In genomic region chr4:45765565-45766201, GRCm38 (mm10) we compare ENCODE assay signal across 8 mouse cellular contexts. TPM values are rescaled to one million over a fixed set of nuclear protein-coding genes. Genes with fewer than 3 reads are reported as not detected.
DNase-seq lines count a peak whose midpoint lies in the region; ATAC-seq and TF ChIP-seq lines count a peak whose summit lies in the region.

No protein-coding gene starts in this region.

- H3K9ac ChIP-seq in heart, postnatal 0 days (replicated peaks; ENCODE audit: low read depth, low read length) = no peak overlapping the region; the same call in 1 of the 2 replicates
- H3K9ac ChIP-seq in neural tube, embryonic 13.5 days = peak overlapping the region; percentile 60

- no peaks in the 10 kb centered on the region for H3K9me3 ChIP-seq in heart, postnatal 0 days (replicated peaks; ENCODE audit: control insufficient read depth, low read length)
- H3K9me3 ChIP-seq in neural tube, embryonic 13.5 days = no peaks in the 10 kb centered on the region

- H3K4me2 ChIP-seq in heart, postnatal 0 days (ENCODE audit: low read depth, low read length) = peak overlapping the region; percentile 4; the same call in 1 of the 2 replicates
- H3K4me2 ChIP-seq in neural tube, embryonic 13.5 days = peak overlapping the region; percentile 47

- no peak for DNase-seq in heart, postnatal 0 days (ENCODE audit: low spot score)
- no peak for DNase-seq in heart, adult 9 months (ENCODE audit: low spot score in 2 of 2)
- peak; percentile 68 for DNase-seq in embryo, embryonic 9.5 days (ENCODE audit: extremely low spot score)
- DNase-seq in induced T-regulatory cell, adult 2 months (ENCODE audit: low read depth) = peak; percentile 4
- no peak for DNase-seq in layer of hippocampus, postnatal 36 days
- DNase-seq in spleen, adult 12 weeks (ENCODE audit: low spot score) = no peak
- no peak for DNase-seq in adrenal gland, postnatal 14 days

- no peak for ATAC-seq in heart, postnatal 0 days (ENCODE audit: insufficient read depth, low read depth)
- ATAC-seq in neural tube, embryonic 13.5 days (ENCODE audit: low read depth) = peak; percentile 28; the same call in 1 of the 2 replicates

- peaks cover 48% of the 10 kb centered on the region for H3K4me1 ChIP-seq in heart, postnatal 0 days (ENCODE audit: control insufficient read depth, insufficient read depth)
- H3K4me1 ChIP-seq in neural tube, embryonic 13.5 days (replicated peaks) = peaks cover 70% of the 10 kb centered on the region

- WGBS in heart, postnatal 0 days = 21% methylated on average over 15 of the region's 18 CpGs
- 1% methylated on average over 13 of the region's 18 CpGs for WGBS in neural tube, embryonic 13.5 days

- H3K27ac ChIP-seq in heart, postnatal 0 days (ENCODE audit: low read depth) = no peak overlapping the region
- peak overlapping the region; percentile 89 for H3K27ac ChIP-seq in neural tube, embryonic 13.5 days (replicated peaks)

- H3K27me3 ChIP-seq in heart, postnatal 0 days (ENCODE audit: control insufficient read depth, insufficient read depth, low read length) = no peaks in the 10 kb centered on the region
- peaks cover 21% of the 10 kb centered on the region for H3K27me3 ChIP-seq in neural tube, embryonic 13.5 days

- no peaks in the 10 kb centered on the region for H3K36me3 ChIP-seq in heart, postnatal 0 days (replicated peaks; ENCODE audit: control insufficient read depth, insufficient read depth, low read length)
- H3K36me3 ChIP-seq in neural tube, embryonic 13.5 days = no peaks in the 10 kb centered on the region

- no peak overlapping the region for H3K4me3 ChIP-seq in heart, postnatal 0 days (ENCODE audit: low read depth, low read length)
- no peak overlapping the region for H3K4me3 ChIP-seq in neural tube, embryonic 13.5 days

- no peak for TF ChIP-seq EP300 in heart, postnatal 0 days (IDR thresholded peaks at IDR 0.05; ENCODE audit: low read depth)

- TF ChIP-seq CTCF in heart, postnatal 0 days (IDR thresholded peaks at IDR 0.05; ENCODE audit: low read depth) = no peak

RNA-seq across cellular contexts. Expression of gene Aldh1b1, which starts 33.1 kb away (rescaled TPM):
- 238 and 284 TPM in 2 replicates for total RNA-seq in heart, postnatal 0 days (2014; rRNA removed; ENCODE audit: low replicate concordance)
- 200 and 211 TPM in 2 replicates for polyA plus RNA-seq in heart, postnatal 0 days (2015; fragmentation: Nextera tagmentation; extraction: Ambion mirVana)
- polyA plus RNA-seq in neural tube, embryonic 13.5 days (2015; fragmentation: Nextera tagmentation; extraction: Ambion mirVana) = 14.8 and 16.5 TPM in 2 replicates
- total RNA-seq in layer of hippocampus, postnatal 36 days (2021) = 1 to 10 TPM; 8.1 to 8.7 TPM
- total RNA-seq in adrenal gland, postnatal 14 days (2021) = 10.2 and 34.6 TPM in 2 replicates

Comparison
In these comparisons a context has a peak if more than half of its experiments do, and no peak if none do; other contexts are left out.
1. DNase-seq: peak in embryo, embryonic 9.5 days (single experiment) and induced T-regulatory cell, adult 2 months (single experiment); none in heart, postnatal 0 days (single experiment), heart, adult 9 months (0 of 2), layer of hippocampus, postnatal 36 days (0 of 2), spleen, adult 12 weeks (single experiment) and adrenal gland, postnatal 14 days (single experiment).